Mouse (Mus musculus) CH12.LX (cell line): ENCODE measurements around the gene Angel2.

Source experiments
- CHD2 ChIP-seq: IDR thresholded peaks from 2 replicates; pipeline ENCODE4 v1.6.1; 2011; ENCODE audit warnings: low read length, improper control_type of control experiment
- CTCF ChIP-seq, 2 experiments: IDR thresholded peaks in 1 of 2; conservative IDR thresholded peaks in 1 of 2; 2 replicates each; pipeline ENCODE4 v1.5.1; 2011 to 2012; ENCODE audit warnings: low read depth in 2 of 2, low read length in 2 of 2, improper control_type of control experiment in 1 of 2, inconsistent platforms in 1 of 2, mild to moderate bottlenecking in 1 of 2, moderate library complexity in 1 of 2
- EP300 ChIP-seq: IDR thresholded peaks from 2 replicates; pipeline ENCODE4 v1.6.1; 2011; ENCODE audit warnings: low read length, improper control_type of control experiment
- MEF2A ChIP-seq: IDR thresholded peaks from 2 replicates; pipeline ENCODE4 v1.6.1; 2014; ENCODE audit warnings: low read depth, mild to moderate bottlenecking, inconsistent platforms, low read length, improper control_type of control experiment, borderline replicate concordance
- MXI1 ChIP-seq: IDR thresholded peaks from 2 replicates; pipeline ENCODE4 v1.6.1; 2011; ENCODE audit warnings: mild to moderate bottlenecking, low read depth, low read length, improper control_type of control experiment
- NRF1 ChIP-seq: IDR thresholded peaks from 2 replicates; pipeline ENCODE4 v1.6.1; 2014; ENCODE audit warnings: low read depth, mild to moderate bottlenecking, inconsistent platforms, low read length, improper control_type of control experiment, moderate library complexity
- ZC3H11A ChIP-seq: IDR thresholded peaks from 2 replicates; pipeline ENCODE4 v1.6.1; 2012; ENCODE audit warnings: low read depth, mild to moderate bottlenecking, inconsistent platforms, low read length, improper control_type of control experiment
- ZMIZ1 ChIP-seq: IDR thresholded peaks from 2 replicates; pipeline ENCODE4 v1.6.1; 2012; ENCODE audit warnings: low read depth, mild to moderate bottlenecking, inconsistent platforms, low read length, improper control_type of control experiment

- TF ChIP-seq CTCF (conservative IDR thresholded peaks at IDR 0.05 in 1 of 2, IDR thresholded peaks at IDR 0.05 in 1 of 2; ENCODE audit: low read depth in 2 of 2, low read length in 2 of 2), result no peak
- TF ChIP-seq NRF1, result no peak
- no peak for TF ChIP-seq MEF2A
- no peak for TF ChIP-seq MXI1
- TF ChIP-seq EP300, result no peak
- TF ChIP-seq ZC3H11A, result no peak
- no peak for TF ChIP-seq ZMIZ1
- TF ChIP-seq CHD2, result no peak
These were observed 53.7 kb downstream of the Angel2 start for GRCm38 (mm10) chr1:190978511-190979073.
